Mouse (Mus musculus) telencephalon, adult 2 months (tissue): ENCODE measurements around the gene 1810055G02Rik.
A peak's percentile ranks its signal among the peaks of the same experiment; 100 is the strongest.

ENCODE experiments used
- DNase-seq: peaks from one replicate; pipeline ENCODE4 v3.0.0-alpha.2; 2011; ENCODE audit warnings: low read depth, low spot score

1810055G02Rik gene

DNA sequence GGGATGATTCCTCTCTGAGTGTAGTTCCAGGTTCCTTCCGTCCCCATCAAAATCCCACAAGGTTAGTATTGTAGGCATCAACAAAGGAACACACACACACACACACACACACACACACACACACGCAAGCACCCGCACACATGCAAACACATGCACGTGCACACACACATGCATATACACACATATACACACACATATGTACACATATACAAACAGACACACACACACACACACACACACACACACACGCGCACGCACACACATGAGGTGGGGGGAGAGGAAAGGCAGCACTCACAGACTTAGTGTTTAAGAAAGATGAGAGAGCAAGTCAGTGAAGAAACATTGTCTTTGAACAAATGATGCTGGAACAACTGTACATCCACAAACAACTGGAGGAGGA, 35.3 kb downstream of the 1810055G02Rik start:
- DNase-seq: no peak

DNA sequence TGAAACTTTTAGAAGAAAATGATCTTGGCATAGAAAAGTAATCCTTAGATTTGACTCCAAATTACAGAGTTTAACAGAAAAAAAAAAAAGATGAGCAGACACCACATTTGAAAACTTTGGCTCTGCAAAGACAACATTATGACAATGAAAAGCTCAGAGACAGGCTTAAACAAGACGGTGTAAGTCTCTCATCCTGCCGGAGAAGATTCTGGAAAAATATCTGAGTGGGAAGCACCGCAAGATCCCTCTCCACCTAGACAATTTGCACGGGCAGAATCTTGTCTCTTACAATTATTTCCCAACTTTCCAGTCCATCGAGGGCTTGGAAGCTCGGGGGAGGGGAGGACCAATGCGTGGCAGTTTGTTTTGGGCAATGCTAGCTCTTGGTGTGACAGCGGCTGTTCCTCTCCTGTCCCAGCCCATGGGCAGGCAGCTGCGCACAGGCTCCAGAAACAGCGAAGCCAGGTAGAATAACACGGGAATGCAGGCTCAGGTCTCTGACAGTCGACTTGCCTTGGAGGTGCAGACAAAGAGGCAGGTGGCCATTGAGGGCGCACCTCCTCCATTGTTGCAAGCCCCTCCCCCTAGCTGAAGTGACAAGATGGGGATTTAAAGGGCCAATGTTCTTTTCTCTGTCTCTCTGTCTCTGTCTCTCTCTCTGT, 35.9 kb downstream of the 1810055G02Rik start:
- peak; percentile 28 for DNase-seq

DNA sequence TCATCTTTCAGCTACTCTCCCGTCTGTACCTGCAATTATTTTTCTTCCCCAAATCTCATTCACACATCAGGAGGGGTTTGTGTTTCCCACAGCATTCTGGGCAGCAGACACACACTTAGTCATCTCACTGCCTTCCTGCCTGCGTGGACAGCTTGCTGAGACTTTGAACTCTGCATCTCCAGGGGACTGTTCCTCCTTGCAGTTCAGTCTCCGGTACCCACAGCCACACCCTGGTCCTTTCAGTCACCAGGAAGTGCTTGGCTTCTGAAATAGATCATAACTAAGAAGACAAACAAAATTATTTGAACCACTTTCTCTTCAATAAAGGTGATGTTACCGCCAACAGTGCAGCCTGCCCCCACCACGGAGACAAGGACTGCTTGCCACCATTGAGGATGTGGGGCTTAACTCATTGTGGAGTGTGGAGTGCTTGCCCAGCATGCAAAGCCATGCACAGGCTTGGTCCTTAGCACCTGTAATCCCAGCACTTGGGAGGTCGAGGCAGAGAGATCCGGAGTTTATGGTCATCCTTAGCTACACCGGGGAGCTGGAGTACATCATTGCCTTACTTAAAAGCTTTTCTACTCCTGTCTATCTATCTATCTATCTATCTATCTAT, 44.6 kb downstream of the 1810055G02Rik start:
- no peak for DNase-seq

DNA sequence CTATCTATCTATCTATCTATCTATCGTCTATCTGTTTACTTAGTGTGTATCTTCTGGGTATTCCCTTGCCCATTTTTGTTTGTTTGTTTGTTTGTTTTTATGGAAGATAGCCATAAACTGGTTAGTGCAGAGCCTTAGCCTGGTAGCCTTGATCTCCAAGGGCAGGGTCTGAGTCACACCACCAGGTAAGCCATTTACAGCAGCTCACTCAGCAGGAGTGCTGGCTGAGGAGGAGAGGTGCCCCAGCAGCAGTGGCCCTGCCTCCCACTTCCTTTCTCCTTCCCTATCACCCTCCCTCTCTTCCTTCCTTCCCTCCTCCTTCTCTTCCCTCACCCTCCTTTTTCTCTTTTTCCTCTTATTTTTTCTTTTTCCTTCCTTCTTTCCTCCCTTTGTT, 45.1 kb downstream of the 1810055G02Rik start:
- DNase-seq: no peak

- no peak for DNase-seq
Measured at GRCm38 (mm10) chr19:3753738-3754137, 45.6 kb downstream of the 1810055G02Rik start.

GRCm38 (mm10) chr19:3757861-3758260, 49.8 kb downstream of the 1810055G02Rik start:
- DNase-seq: no peak

- DNase-seq: no peak
Measured at GRCm38 (mm10) chr19:3765221-3765820, 57.2 kb downstream of the 1810055G02Rik start.

- no peak for DNase-seq
Measured at GRCm38 (mm10) chr19:3766378-3766777, 58.3 kb downstream of the 1810055G02Rik start.

- peak; percentile 19 for DNase-seq
Measured at GRCm38 (mm10) chr19:3767276-3767780, 59.2 kb downstream of the 1810055G02Rik start, which contains the start of gene Kmt5b. Gene Kmt5b, plus strand, starts transcription at chr19:3767421.
